Mouse (Mus musculus) cerebral cortex, adult 2 months (tissue): Measurements from ENCODE around the gene Ndufaf2.

Experiments
- WGBS: fragments of 180-500 bp; shearing (Covaris S2); methylation state at CpG from one replicate; pipeline ENCODE4 v1.1.7; 2018; 5-methylcytosine and 5-hydroxymethylcytosine counted together

Gene Ndufaf2

DNA sequence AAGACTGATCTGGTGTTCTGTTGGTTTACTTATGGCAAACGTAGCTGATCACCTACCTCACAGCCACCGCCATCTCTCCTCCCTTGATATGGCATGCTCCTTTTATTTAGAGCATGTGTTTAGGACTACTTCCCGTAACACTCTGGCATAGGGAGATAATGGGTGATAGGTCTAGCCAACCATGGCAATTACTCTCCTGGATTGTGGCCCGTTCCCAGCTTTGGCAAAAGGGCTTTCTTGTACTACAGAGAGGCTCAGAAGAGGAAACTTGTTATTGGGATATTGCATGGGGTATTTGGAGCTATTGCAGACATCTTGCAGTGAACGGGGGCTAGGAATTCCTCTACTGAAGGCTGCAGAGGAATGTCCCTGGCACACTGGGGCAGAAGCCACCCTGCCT is 197.9 kb downstream of the Ndufaf2 start:
- WGBS: 83% methylated on average over 5 of the region's 5 CpGs

DNA sequence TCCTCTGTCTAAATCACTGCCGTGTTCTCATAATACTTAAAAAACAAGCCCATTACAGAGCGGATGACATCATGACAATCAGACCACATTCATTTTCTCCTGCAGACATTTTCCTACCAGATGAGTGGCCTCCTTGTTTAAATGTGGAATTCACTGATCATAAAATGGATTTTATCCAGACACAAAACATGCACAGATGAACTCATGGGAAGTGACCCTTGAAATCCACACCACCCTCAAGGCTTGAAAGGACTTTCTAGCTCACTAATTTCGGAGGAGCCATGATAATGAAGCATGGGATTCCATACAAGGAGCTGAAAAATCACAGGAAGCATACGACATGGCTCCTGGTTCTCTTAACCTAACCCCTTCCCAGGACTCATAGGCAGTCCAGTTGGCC is 198.5 kb downstream of the Ndufaf2 start:
- 95% methylated on average over 4 of the region's 4 CpGs for WGBS

GRCm38 (mm10) chr13:107956246-107956645 is 202.2 kb downstream of the Ndufaf2 start:
- WGBS: 70% methylated on average over 3 of the region's 3 CpGs

DNA sequence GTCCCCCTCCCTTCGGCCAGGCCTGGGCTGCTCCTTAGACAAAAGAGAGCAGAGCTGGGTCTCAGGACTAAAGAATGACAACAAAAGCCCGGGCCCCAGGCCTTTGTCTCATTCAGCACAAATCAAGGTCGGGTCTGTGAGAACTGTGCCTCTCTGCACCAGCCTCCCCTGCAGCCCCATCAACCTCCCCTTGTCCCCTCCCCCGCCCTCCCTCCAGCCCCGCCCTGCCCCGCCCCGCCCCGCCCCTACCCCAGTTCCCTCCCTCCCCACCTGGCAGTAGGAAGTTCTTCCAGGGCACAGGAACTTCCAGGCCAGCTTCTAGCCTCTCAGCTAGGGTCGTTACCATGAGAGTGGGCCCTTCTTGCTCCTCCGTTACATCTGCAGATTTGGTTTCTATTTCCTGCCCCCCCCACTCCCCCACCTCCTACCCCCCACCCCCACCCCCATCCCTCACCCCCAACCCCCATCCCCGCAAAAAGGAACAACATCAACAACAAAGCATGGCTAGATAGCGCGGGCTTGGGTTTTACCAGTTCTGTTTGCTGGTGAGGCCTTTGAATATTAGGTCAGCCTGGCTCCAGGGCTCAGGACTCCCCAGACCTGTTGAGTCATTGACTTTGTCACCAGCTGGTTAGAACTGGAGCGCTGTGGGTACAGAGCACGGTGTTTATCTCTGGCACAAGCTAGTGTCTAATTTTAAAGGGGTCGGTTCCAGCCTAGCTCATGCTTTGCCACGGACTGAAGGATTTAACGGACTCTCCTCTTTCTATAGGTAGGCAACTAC is 202.9 kb downstream of the Ndufaf2 start:
- WGBS: 49% methylated on average over 16 of the region's 18 CpGs

GRCm38 (mm10) chr13:107954445-107955261 is 203.8 kb downstream of the Ndufaf2 start:
- WGBS: 73% methylated on average over 16 of the region's 16 CpGs

GRCm38 (mm10) chr13:107954100-107954444 is 204.4 kb downstream of the Ndufaf2 start:
- 56% methylated on average over 9 of the region's 9 CpGs for WGBS
